Mouse (Mus musculus): ENCODE measurements around the gene Olfr1155. TPM values are rescaled to one million over a fixed set of nuclear protein-coding genes. Genes with fewer than 3 reads are reported as not detected.

Gene Olfr1155
- total RNA-seq (2021) = not detected

GRCm38 (mm10) chr2:87945037-87945436 is at the start of gene Olfr1155:
Gene Olfr1155, minus strand, starts transcription at chr2:87945137.
- no peak for DNase-seq

GRCm38 (mm10) chr2:87989813-87990212 is 44.9 kb upstream of the Olfr1155 start, which contains the start of gene Olfr1158:
Gene Olfr1158, plus strand, starts transcription at chr2:87990113.
- no peak for DNase-seq

GRCm38 (mm10) chr2:87974563-87974962 is 29.6 kb upstream of the Olfr1155 start, which contains the start of gene Olfr74:
Gene Olfr74, minus strand, starts transcription at chr2:87974663.
- no peak for DNase-seq

GRCm38 (mm10) chr2:87968199-87968598 is 23.3 kb upstream of the Olfr1155 start, which contains the start of gene Olfr1157:
Gene Olfr1157, minus strand, starts transcription at chr2:87968299.
- DNase-seq = no peak

- no peak for DNase-seq
These were observed 8.1 kb upstream of the Olfr1155 start, which contains the start of gene Olfr1156 for GRCm38 (mm10) chr2:87953000-87953399. Gene Olfr1156, minus strand, starts transcription at chr2:87953100.

GRCm38 (mm10) chr2:87905066-87905465 is 39.9 kb downstream of the Olfr1155 start, which contains the start of gene Olfr1154:
Gene Olfr1154, minus strand, starts transcription at chr2:87905166.
- DNase-seq = no peak

- DNase-seq = no peak
These were observed 50.3 kb downstream of the Olfr1155 start, which contains the start of gene Olfr1153 for GRCm38 (mm10) chr2:87894662-87895061. Gene Olfr1153, plus strand, starts transcription at chr2:87894962.

Other genes with a start within 250 kb of the Olfr1155 start
- gene Olfr1137, start 232.0 kb downstream of the Olfr1155 start, total RNA-seq (2021) = not detected
- not detected for gene Olfr1138, start 205.2 kb downstream of the Olfr1155 start, total RNA-seq (2021)
- not detected for gene Olfr1140, start 201.4 kb downstream of the Olfr1155 start, total RNA-seq (2021)
- gene Olfr1141, start 191.1 kb downstream of the Olfr1155 start, total RNA-seq (2021) = not detected
- not detected for gene Olfr152, start 165.7 kb downstream of the Olfr1155 start, total RNA-seq (2021)
- gene Olfr1143, start 144.5 kb downstream of the Olfr1155 start, total RNA-seq (2021) = not detected
- not detected for gene Olfr1145, start 135.3 kb downstream of the Olfr1155 start, total RNA-seq (2021)
- not detected for gene Olfr1148, start 114.6 kb downstream of the Olfr1155 start, total RNA-seq (2021)
- not detected for gene Olfr1150-ps1, start 101.1 kb downstream of the Olfr1155 start, total RNA-seq (2021)
- not detected for gene Olfr1151, start 89.3 kb downstream of the Olfr1155 start, total RNA-seq (2021)
- gene Olfr1152, start 78.6 kb downstream of the Olfr1155 start, total RNA-seq (2021) = not detected
- gene Olfr1153, start 50.2 kb downstream of the Olfr1155 start, total RNA-seq (2021) = not detected
- gene Olfr1154, start 40.0 kb downstream of the Olfr1155 start, total RNA-seq (2021) = not detected
- under 1 TPM in 1 of 2 experiments, not detected in 1; 0.10 TPM for gene Olfr1156, start 8.0 kb upstream of the Olfr1155 start, total RNA-seq (2021)
- not detected for gene Olfr1157, start 23.2 kb upstream of the Olfr1155 start, total RNA-seq (2021)
- gene Olfr74, start 29.5 kb upstream of the Olfr1155 start, total RNA-seq (2021) = not detected
- gene Olfr1158, start 45.0 kb upstream of the Olfr1155 start, total RNA-seq (2021) = not detected
- gene Olfr1160, start 63.1 kb upstream of the Olfr1155 start, total RNA-seq (2021) = not detected
- not detected for gene Olfr1161, start 77.6 kb upstream of the Olfr1155 start, total RNA-seq (2021)
- gene Olfr73, start 92.6 kb upstream of the Olfr1155 start, total RNA-seq (2021) = not detected
- not detected for gene Olfr1162, start 106.0 kb upstream of the Olfr1155 start, total RNA-seq (2021)
- not detected for gene Olfr1163, start 126.7 kb upstream of the Olfr1155 start, total RNA-seq (2021)
- gene Olfr1164, start 148.8 kb upstream of the Olfr1155 start, total RNA-seq (2021) = not detected
- not detected for gene Olfr1166, start 183.1 kb upstream of the Olfr1155 start, total RNA-seq (2021)
- not detected for gene Olfr1167, start 210.1 kb upstream of the Olfr1155 start, total RNA-seq (2021)
- gene Olfr1168, start 236.7 kb upstream of the Olfr1155 start, total RNA-seq (2021) = not detected